Mouse (Mus musculus) hindbrain, embryonic 12.5 days (tissue): ENCODE measurements around the gene Fgf22. TPM values are rescaled to one million over a fixed set of nuclear protein-coding genes. Genes with fewer than 3 reads are reported as not detected.

Source experiments
- ATAC-seq: fragments of 200-750 bp; cut with Nextera tagmentation; 2 replicates; pipeline ENCODE4 v1.8.0; 2017; ENCODE audit warnings: moderate TSS enrichment; ENCODE audit not compliant: low FRiP score
- H3K27ac ChIP-seq: fragments of 300-500 bp; sonication (generic); 2 replicates; pipeline ENCODE4 v1.5.1; 2016; ENCODE audit warnings: mild to moderate bottlenecking
- H3K27me3 ChIP-seq: fragments of 300-500 bp; sonication (generic); 2 replicates; pipeline ENCODE4 v1.6.1; 2016; ENCODE audit warnings: mild to moderate bottlenecking
- H3K36me3 ChIP-seq: fragments of 300-500 bp; sonication (generic); 2 replicates; pipeline ENCODE4 v1.6.1; 2016; ENCODE audit warnings: mild to moderate bottlenecking
- H3K4me1 ChIP-seq: fragments of 300-500 bp; sonication (generic); 2 replicates; pipeline ENCODE4 v1.6.1; 2016
- H3K4me2 ChIP-seq: fragments of 300-500 bp; sonication (generic); replicated peaks from 2 replicates; pipeline ENCODE4 v1.6.1; 2016; ENCODE audit warnings: mild to moderate bottlenecking
- H3K4me3 ChIP-seq: fragments of 300-500 bp; sonication (generic); 2 replicates; pipeline ENCODE4 v1.5.1; 2016; ENCODE audit warnings: mild to moderate bottlenecking
- H3K9ac ChIP-seq: fragments of 300-500 bp; sonication (generic); 2 replicates; pipeline ENCODE4 v1.6.1; 2016; ENCODE audit warnings: mild to moderate bottlenecking, moderate library complexity
- H3K9me3 ChIP-seq: fragments of 300-500 bp; sonication (generic); replicated peaks from 2 replicates; pipeline ENCODE4 v1.6.1; 2016; ENCODE audit warnings: mild to moderate bottlenecking
- WGBS: fragments of 180-500 bp; shearing (Covaris S2); methylation state at CpG from one replicate; pipeline ENCODE4 v1.1.7; 2016; 5-methylcytosine and 5-hydroxymethylcytosine counted together
- polyA plus RNA-seq: library from polyadenylated mRNA; unstranded; fragments of >200 nt; fragmentation: Nextera tagmentation; extraction: Ambion mirVana; gene quantifications from 2 replicates; pipeline ENCODE4 v1.2.1, GENCODE M21; 2016

Fgf22 gene
- polyA plus RNA-seq, 1 experiment from 2014 or later = 0.72 TPM

GRCm38 (mm10) chr10:79801837-79802236, 47.0 kb downstream of the Fgf22 start:
- Histone ChIP-seq H3K4me1 (peaks cover 78% of the 10 kb centered on the region), H3K27me3 (no peaks in the 10 kb centered on the region), H3K9ac (no peak overlapping the region), H3K4me2 (peak overlapping the region; percentile 7; the same call in 1 of the 2 replicates), H3K4me3 (no peak overlapping the region), H3K27ac (peak overlapping the region; percentile 98), H3K9me3 (no peaks in the 10 kb centered on the region), H3K36me3 (0 out of 2 replicates have a peak, but pooled peaks cover 4% of the 10 kb centered on the region)
- ATAC-seq = no peak
- WGBS = 50% methylated on average over 3 of the region's 3 CpGs

GRCm38 (mm10) chr10:79802331-79802971, 47.6 kb downstream of the Fgf22 start:
- peak overlapping the region; percentile 98 for H3K27ac ChIP-seq
- H3K4me1 ChIP-seq = peaks cover 75% of the 10 kb centered on the region
- H3K4me3 ChIP-seq = no peak overlapping the region
- H3K36me3 ChIP-seq = peaks cover 10% of the 10 kb centered on the region; the same call in 1 of the 2 replicates
- no peak for ATAC-seq
- H3K9ac ChIP-seq = peak overlapping the region; percentile 13; the same call in 1 of the 2 replicates
- no peaks in the 10 kb centered on the region for H3K27me3 ChIP-seq
- H3K9me3 ChIP-seq = no peaks in the 10 kb centered on the region
- H3K4me2 ChIP-seq = peak overlapping the region; percentile 7
- WGBS = 29% methylated on average over 11 of the region's 11 CpGs

GRCm38 (mm10) chr10:79803716-79804323, 48.9 kb downstream of the Fgf22 start:
- H3K9me3 ChIP-seq = no peaks in the 10 kb centered on the region
- ATAC-seq = peak; percentile 96
- peak overlapping the region; percentile 54 for H3K4me2 ChIP-seq
- WGBS = 3% methylated on average over 29 of the region's 29 CpGs
- peak overlapping the region; percentile 98 for H3K27ac ChIP-seq
- H3K4me1 ChIP-seq = peaks cover 79% of the 10 kb centered on the region
- H3K9ac ChIP-seq = 0 out of 2 replicates have a peak overlapping the region, but pooled peaks have one; percentile 25
- no peaks in the 10 kb centered on the region for H3K27me3 ChIP-seq
- H3K4me3 ChIP-seq = peak overlapping the region; percentile 18
- H3K36me3 ChIP-seq = peaks cover 24% of the 10 kb centered on the region

- H3K27me3 ChIP-seq = no peaks in the 10 kb centered on the region
- H3K4me2 ChIP-seq = no peak overlapping the region
- H3K9ac ChIP-seq = no peak overlapping the region
- no peak overlapping the region for H3K4me3 ChIP-seq
- H3K4me1 ChIP-seq = peaks cover 71% of the 10 kb centered on the region
- H3K27ac ChIP-seq = peak overlapping the region; percentile 68
- no peak for ATAC-seq
- WGBS = 73% methylated on average over 11 of the region's 11 CpGs
- peaks cover 37% of the 10 kb centered on the region for H3K36me3 ChIP-seq
- H3K9me3 ChIP-seq = no peaks in the 10 kb centered on the region
Observed at GRCm38 (mm10) chr10:79805636-79806035, 50.8 kb downstream of the Fgf22 start.

- 88% methylated on average over 9 of the region's 9 CpGs for WGBS
- H3K4me3 ChIP-seq = no peak overlapping the region
- no peak overlapping the region; the same call in 1 of the 2 replicates for H3K9ac ChIP-seq
- H3K27ac ChIP-seq = peak overlapping the region; percentile 68
- no peaks in the 10 kb centered on the region for H3K27me3 ChIP-seq
- no peaks in the 10 kb centered on the region for H3K9me3 ChIP-seq
- H3K4me2 ChIP-seq = no peak overlapping the region
- peaks cover 44% of the 10 kb centered on the region for H3K36me3 ChIP-seq
- H3K4me1 ChIP-seq = peaks cover 66% of the 10 kb centered on the region
- no peak for ATAC-seq
Observed at GRCm38 (mm10) chr10:79806331-79806730, 51.5 kb downstream of the Fgf22 start.

GRCm38 (mm10) chr10:79806972-79807371, 52.1 kb downstream of the Fgf22 start:
- Histone ChIP-seq H3K4me1 (peaks cover 63% of the 10 kb centered on the region), H3K27me3 (no peaks in the 10 kb centered on the region), H3K9me3 (no peaks in the 10 kb centered on the region), H3K27ac (peak overlapping the region; percentile 81; the same call in 1 of the 2 replicates), H3K36me3 (peaks cover 45% of the 10 kb centered on the region), H3K4me3 (no peak overlapping the region), H3K9ac (no peak overlapping the region), H3K4me2 (no peak overlapping the region)
- no peak for ATAC-seq
- 80% methylated on average over 10 of the region's 10 CpGs for WGBS

- H3K9ac ChIP-seq = no peak overlapping the region
- peaks cover 51% of the 10 kb centered on the region for H3K36me3 ChIP-seq
- no peak for ATAC-seq
- no peak overlapping the region for H3K4me2 ChIP-seq
- no peaks in the 10 kb centered on the region for H3K27me3 ChIP-seq
- peak overlapping the region; percentile 81 for H3K27ac ChIP-seq
- WGBS = 48% methylated on average over 11 of the region's 11 CpGs
- peaks cover 55% of the 10 kb centered on the region for H3K4me1 ChIP-seq
- H3K9me3 ChIP-seq = no peaks in the 10 kb centered on the region
- H3K4me3 ChIP-seq = no peak overlapping the region
Observed at GRCm38 (mm10) chr10:79807826-79808225, 53.0 kb downstream of the Fgf22 start.

Other genes starting within 250 kb of the Fgf22 start
- 13.4 and 14.6 TPM in 2 replicates for gene Plpp2, start 221.3 kb upstream of the Fgf22 start, polyA plus RNA-seq
- 57.8 and 66.1 TPM in 2 replicates for gene Mier2, start 199.9 kb upstream of the Fgf22 start, polyA plus RNA-seq
- not detected in 2 replicates for gene Theg, start 167.7 kb upstream of the Fgf22 start, polyA plus RNA-seq
- gene C2cd4c, start 141.1 kb upstream of the Fgf22 start, polyA plus RNA-seq = 0.08 TPM in 1 of 2 replicates, not detected in the other
- gene Shc2, start 117.2 kb upstream of the Fgf22 start, polyA plus RNA-seq = 30.3 and 33.0 TPM in 2 replicates
- not detected in 2 replicates for gene Odf3l2, start 109.3 kb upstream of the Fgf22 start, polyA plus RNA-seq
- gene Madcam1, start 90.5 kb upstream of the Fgf22 start, polyA plus RNA-seq = 2.9 and 3.2 TPM in 2 replicates
- 68.1 and 69.4 TPM in 2 replicates for gene Tpgs1, start 85.7 kb upstream of the Fgf22 start, polyA plus RNA-seq
- 121 and 124 TPM in 2 replicates for gene Cdc34, start 72.9 kb upstream of the Fgf22 start, polyA plus RNA-seq
- gene Gzmm, start 66.1 kb upstream of the Fgf22 start, polyA plus RNA-seq = 1.2 and 1.3 TPM in 2 replicates
- 658 and 661 TPM in 2 replicates for gene Bsg, start 50.6 kb upstream of the Fgf22 start, polyA plus RNA-seq
- 0.45 and 0.48 TPM in 2 replicates for gene Hcn2, start 38.4 kb upstream of the Fgf22 start, polyA plus RNA-seq
- 42.7 and 47.5 TPM in 2 replicates for gene Polrmt, start 8.5 kb upstream of the Fgf22 start, polyA plus RNA-seq
- 103 and 108 TPM in 2 replicates for gene Rnf126, start 11.9 kb downstream of the Fgf22 start, polyA plus RNA-seq
- 2.3 and 2.7 TPM in 2 replicates for gene Fstl3, start 22.2 kb downstream of the Fgf22 start, polyA plus RNA-seq
- gene Prss57, start 35.9 kb downstream of the Fgf22 start, polyA plus RNA-seq = 0.23 and 0.30 TPM in 2 replicates
- gene Palm, start 38.5 kb downstream of the Fgf22 start, polyA plus RNA-seq = 189 and 198 TPM in 2 replicates
- 1.3 and 2.1 TPM in 2 replicates for gene Misp, start 65.9 kb downstream of the Fgf22 start, polyA plus RNA-seq
- gene Ptbp1, start 99.4 kb downstream of the Fgf22 start, polyA plus RNA-seq = 201 and 211 TPM in 2 replicates
- 11.8 and 14.1 TPM in 2 replicates for gene Prtn3, start 119.4 kb downstream of the Fgf22 start, polyA plus RNA-seq
- 289 and 290 TPM in 2 replicates for gene Plppr3, start 119.6 kb downstream of the Fgf22 start, polyA plus RNA-seq
- gene Elane, start 131.2 kb downstream of the Fgf22 start, polyA plus RNA-seq = 0.56 TPM in 1 of 2 replicates, not detected in the other
- not detected in 2 replicates for gene Cfd, start 135.8 kb downstream of the Fgf22 start, polyA plus RNA-seq
- gene Med16, start 153.8 kb downstream of the Fgf22 start, polyA plus RNA-seq = 63.3 and 70.0 TPM in 2 replicates
- gene Gm26602, start 155.8 kb downstream of the Fgf22 start, polyA plus RNA-seq = 25.5 and 54.9 TPM in 2 replicates
- 1.2 and 1.6 TPM in 2 replicates for gene Kiss1r, start 161.9 kb downstream of the Fgf22 start, polyA plus RNA-seq
- 173 and 184 TPM in 2 replicates for gene R3hdm4, start 166.1 kb downstream of the Fgf22 start, polyA plus RNA-seq
- 4.7 and 5.3 TPM in 2 replicates for gene Arid3a, start 172.0 kb downstream of the Fgf22 start, polyA plus RNA-seq
- gene Wdr18, start 205.1 kb downstream of the Fgf22 start, polyA plus RNA-seq = 89.4 and 100 TPM in 2 replicates
- gene Grin3b, start 215.6 kb downstream of the Fgf22 start, polyA plus RNA-seq = 0.23 and 0.44 TPM in 2 replicates
- 23.1 and 25.5 TPM in 2 replicates for gene Tmem259, start 229.3 kb downstream of the Fgf22 start, polyA plus RNA-seq
- 178 and 204 TPM in 2 replicates for gene Cnn2, start 233.5 kb downstream of the Fgf22 start, polyA plus RNA-seq
- 6.9 and 7.7 TPM in 2 replicates for gene Abca7, start 241.4 kb downstream of the Fgf22 start, polyA plus RNA-seq